Mouse (Mus musculus): ENCODE results near the gene Cdhr3. TPM values are rescaled to one million over a fixed set of nuclear protein-coding genes. Genes with fewer than 3 reads are reported as not detected.

Cdhr3 gene
- total and polyA plus RNA-seq, 3 experiments, result not detected

GRCm38 (mm10) chr12:33018601-33019000 is 74.1 kb downstream of the Cdhr3 start:
- no peak for DNase-seq (ENCODE audit: low read depth, low spot score)
- Histone ChIP-seq H3K36me3 (ENCODE audit: control insufficient read depth in 1 of 2, insufficient read depth in 2 of 2, low read length in 2 of 2) (no peaks in the 10 kb centered on the region), H3K4me1 (ENCODE audit: control insufficient read depth in 1 of 2, insufficient read depth in 2 of 2, low read length in 2 of 2) (no peaks in the 10 kb centered on the region), H3K79me2 (ENCODE audit: control insufficient read depth, insufficient read depth, low read length, poor library complexity) (no peaks in the 10 kb centered on the region), H3K4me3 (ENCODE audit: control insufficient read depth in 1 of 2, insufficient read depth in 1 of 2, low read depth in 2 of 2, low read length in 2 of 2) (no peak overlapping the region), H3K27ac (ENCODE audit: control insufficient read depth, low read depth, low read length) (no peak overlapping the region), H3K9ac (ENCODE audit: control insufficient read depth, low read depth, low read length, poor library complexity, severe bottlenecking) (no peak overlapping the region), H3K27me3 (ENCODE audit: control insufficient read depth in 1 of 2, insufficient read depth in 2 of 2, low read length in 2 of 2) (no peaks in the 10 kb centered on the region; a peak in 2 of 4 replicates), H3K9me3 (replicated peaks; ENCODE audit: insufficient read depth, low read length) (no peaks in the 10 kb centered on the region)
- TF ChIP-seq USF2 (IDR thresholded peaks at IDR 0.05; ENCODE audit: borderline replicate concordance in 1 of 2, insufficient read depth in 1 of 2, low read depth in 1 of 2, low read length in 2 of 2) (no peak), GATA1 (IDR thresholded peaks at IDR 0.05; ENCODE audit: low read depth, low read length) (no peak), JUND (IDR thresholded peaks at IDR 0.05; ENCODE audit: low read depth, low read length) (no peak), MYC (IDR thresholded peaks at IDR 0.05; ENCODE audit: low read depth, low read length) (no peak), MAX (IDR thresholded peaks at IDR 0.05; ENCODE audit: low read length) (no peak), USF1 (IDR thresholded peaks at IDR 0.05; ENCODE audit: low read depth, low read length) (no peak), CTCF (IDR thresholded peaks at IDR 0.05 in 2 of 3, conservative IDR thresholded peaks at IDR 0.05 in 1 of 3; ENCODE audit: control insufficient read depth in 1 of 3, insufficient read depth in 1 of 3, low read depth in 2 of 3, low read length in 3 of 3, poor library complexity in 1 of 3, severe bottlenecking in 1 of 3) (no peak), MAFK (IDR thresholded peaks at IDR 0.05; ENCODE audit: borderline replicate concordance, low read depth, low read length) (no peak), CHD2 (IDR thresholded peaks at IDR 0.05; ENCODE audit: low read length) (no peak), GABPA (IDR thresholded peaks at IDR 0.05; ENCODE audit: low read depth, low read length) (no peak), NELFE (IDR thresholded peaks at IDR 0.05; ENCODE audit: low read depth, low read length) (no peak), SIN3A (IDR thresholded peaks at IDR 0.05; ENCODE audit: low read length) (no peak), RAD21 (IDR thresholded peaks at IDR 0.05; ENCODE audit: low read depth, low read length) (no peak), POLR2A (IDR thresholded peaks at IDR 0.05; ENCODE audit: control insufficient read depth in 1 of 2, insufficient read depth in 1 of 2, low read depth in 1 of 2, low read length in 2 of 2, poor library complexity in 1 of 2) (no peak), POLR2AphosphoS5 (IDR thresholded peaks at IDR 0.05; ENCODE audit: borderline replicate concordance, low read depth, low read length) (no peak), MAZ (IDR thresholded peaks at IDR 0.05; ENCODE audit: low read depth, low read length) (no peak), TAL1 (IDR thresholded peaks at IDR 0.05; ENCODE audit: low read length) (no peak), NRF1 (IDR thresholded peaks at IDR 0.05; ENCODE audit: insufficient read depth, low read depth, low read length, poor library complexity, severe bottlenecking) (no peak), KAT2A (conservative IDR thresholded peaks at IDR 0.05; ENCODE audit: low read depth, low read length) (no peak), MXI1 (IDR thresholded peaks at IDR 0.05; ENCODE audit: low read depth, low read length) (no peak)

All from MEL (cell line).